ENCODE assay signal across 27 mouse cellular contexts in genomic region chr17:44620456-44620855, GRCm38 (mm10).
"Had no signal": no experiment of that assay in that cellular context is flagged by ENCODE, and none has a peak within 500 bp of the region (broad histone marks: within the 10 kb centered on the region; RNA-seq: fewer than 3 reads in every experiment).

No protein-coding gene starts in this region.

- ATAC-seq: hindbrain, embryonic 16.5 days; inflammation-experienced regulatory T-cells, adult 6 months; intestine, embryonic 15.5 days; intestine, postnatal 0 days had no signal

- H3K9me3 ChIP-seq: heart, embryonic 10.5 days; hindbrain, embryonic 12.5 days; intestine, embryonic 15.5 days; limb, embryonic 10.5 days; limb, embryonic 12.5 days had no signal

- H3K36me3 ChIP-seq: heart, embryonic 10.5 days; heart, embryonic 12.5 days; hindbrain, embryonic 10.5 days; hindbrain, embryonic 12.5 days; intestine, embryonic 15.5 days; limb, embryonic 10.5 days; limb, embryonic 12.5 days; liver, embryonic 13.5 days had no signal

- H3K27me3 ChIP-seq: heart, embryonic 12.5 days; hindbrain, embryonic 12.5 days; intestine, embryonic 15.5 days; liver, embryonic 13.5 days had no signal

- H3K4me1 ChIP-seq: heart, embryonic 10.5 days; heart, embryonic 12.5 days; hindbrain, embryonic 12.5 days; intestine, embryonic 15.5 days; liver, embryonic 13.5 days had no signal

- H3K4me2 ChIP-seq: heart, embryonic 12.5 days; hindbrain, embryonic 12.5 days; hindbrain, embryonic 14.5 days; intestine, embryonic 15.5 days; limb, embryonic 12.5 days; liver, embryonic 11.5 days; liver, embryonic 13.5 days had no signal

- H3K4me3 ChIP-seq: gastrocnemius, adult 2 months; heart, adult 2 months; heart, embryonic 10.5 days; heart, embryonic 12.5 days; hindbrain, embryonic 10.5 days; hindbrain, embryonic 12.5 days; intestine, embryonic 15.5 days; layer of hippocampus, adult 2 months; left cerebral cortex, adult 2 months; limb, embryonic 10.5 days; limb, embryonic 12.5 days; liver, embryonic 13.5 days had no signal

- H3K27ac ChIP-seq: gastrocnemius, adult 2 months; heart, adult 2 months; heart, embryonic 10.5 days; hindbrain, embryonic 10.5 days; hindbrain, embryonic 12.5 days; hindbrain, embryonic 14.5 days; intestine, embryonic 15.5 days; layer of hippocampus, adult 2 months; left cerebral cortex, adult 2 months; limb, embryonic 10.5 days; limb, embryonic 12.5 days; liver, embryonic 13.5 days had no signal

- DNase-seq: gastrocnemius, adult 2 months; gastrocnemius, postnatal 14 days; gastrocnemius, postnatal 36 days; heart, adult 2 months; heart, postnatal 10 days; heart, postnatal 4 days; kidney, adult 18-20 months; kidney, adult 8-10 months; kidney, postnatal 10 days; kidney, postnatal 25 days; kidney, postnatal 4 days; liver; liver, embryonic 13.5 days had no signal

- H3K9ac ChIP-seq: heart, embryonic 12.5 days; hindbrain, embryonic 12.5 days; hindbrain, embryonic 14.5 days; intestine, embryonic 15.5 days; limb, embryonic 12.5 days; liver, embryonic 13.5 days had no signal
